Mouse (Mus musculus): Measurements from ENCODE around the gene Slc43a2. TPM values are rescaled to one million over a fixed set of nuclear protein-coding genes. Genes with fewer than 3 reads are reported as not detected.

Gene Slc43a2
- polyA plus RNA-seq, 1 experiment from 2014 or later, result 2.7 TPM

DNA sequence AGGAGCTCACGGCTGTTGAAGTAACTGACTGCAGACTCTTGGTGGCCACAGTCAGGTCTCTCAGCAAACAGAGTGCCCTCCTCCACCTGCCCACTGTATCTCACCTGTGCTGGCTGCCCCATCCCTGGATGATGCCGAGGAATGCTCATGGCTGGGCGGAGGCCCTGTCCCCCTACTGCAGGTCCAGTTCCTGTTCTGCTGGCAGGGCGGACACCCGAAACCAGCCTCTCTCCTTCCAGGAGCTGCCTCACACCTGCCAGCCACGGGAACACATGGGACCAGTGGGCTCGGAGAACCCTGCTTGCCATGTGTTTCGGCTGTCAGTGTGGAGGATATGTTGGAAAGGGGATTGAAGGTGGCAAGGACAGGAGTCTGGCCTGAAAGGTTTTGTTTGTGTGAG is 8.7 kb downstream of the Slc43a2 start:
- WGBS (ENCODE audit: insufficient replicate concordance), result 85% methylated on average over 8 of the region's 8 CpGs
- Histone ChIP-seq H3K4me1 (ENCODE audit: control insufficient read depth, insufficient read depth, low read length) (peaks cover 22% of the 10 kb centered on the region), H3K27ac (ENCODE audit: low read depth, low read length) (no peak overlapping the region), H3K27me3 (ENCODE audit: control insufficient read depth, insufficient read depth, low read length) (no peaks in the 10 kb centered on the region), H3K4me3 (ENCODE audit: low read depth, low read length) (no peak overlapping the region), H3K4me2 (no peak overlapping the region), H3K9me3 (replicated peaks; ENCODE audit: control insufficient read depth, low read length) (no peaks in the 10 kb centered on the region), H3K9ac (ENCODE audit: low read depth, low read length) (no peak overlapping the region), H3K36me3 (ENCODE audit: control insufficient read depth, insufficient read depth, low read length) (no peaks in the 10 kb centered on the region)
- no peak for ATAC-seq (replicated peaks; ENCODE audit: insufficient number of reproducible peaks, low FRiP score, low TSS enrichment)

- no peak for ATAC-seq (replicated peaks; ENCODE audit: insufficient number of reproducible peaks, low FRiP score, low TSS enrichment)
- H3K4me1 ChIP-seq (ENCODE audit: control insufficient read depth, insufficient read depth, low read length), result peaks cover 22% of the 10 kb centered on the region
- H3K9me3 ChIP-seq (replicated peaks; ENCODE audit: control insufficient read depth, low read length), result no peaks in the 10 kb centered on the region
- H3K4me2 ChIP-seq, result no peak overlapping the region
- WGBS (ENCODE audit: insufficient replicate concordance), result 60% methylated on average over 19 of the region's 19 CpGs
- H3K27ac ChIP-seq (ENCODE audit: low read depth, low read length), result 0 out of 2 replicates have a peak overlapping the region, but pooled peaks have one; percentile 35
- no peaks in the 10 kb centered on the region for H3K36me3 ChIP-seq (ENCODE audit: control insufficient read depth, insufficient read depth, low read length)
- no peaks in the 10 kb centered on the region for H3K27me3 ChIP-seq (ENCODE audit: control insufficient read depth, insufficient read depth, low read length)
- H3K4me3 ChIP-seq (ENCODE audit: low read depth, low read length), result no peak overlapping the region
- peak overlapping the region; percentile 28; the same call in 1 of the 2 replicates for H3K9ac ChIP-seq (ENCODE audit: low read depth, low read length)
These were observed 9.5 kb downstream of the Slc43a2 start for GRCm38 (mm10) chr11:75540710-75541581.

GRCm38 (mm10) chr11:75544713-75545112 is 13.2 kb downstream of the Slc43a2 start:
- Histone ChIP-seq H3K27ac (ENCODE audit: low read depth, low read length) (no peak overlapping the region), H3K4me2 (no peak overlapping the region), H3K9me3 (replicated peaks; ENCODE audit: control insufficient read depth, low read length) (no peaks in the 10 kb centered on the region), H3K27me3 (ENCODE audit: control insufficient read depth, insufficient read depth, low read length) (no peaks in the 10 kb centered on the region), H3K4me3 (ENCODE audit: low read depth, low read length) (no peak overlapping the region), H3K36me3 (ENCODE audit: control insufficient read depth, insufficient read depth, low read length) (no peaks in the 10 kb centered on the region), H3K9ac (ENCODE audit: low read depth, low read length) (no peak overlapping the region), H3K4me1 (ENCODE audit: control insufficient read depth, insufficient read depth, low read length) (peaks cover 15% of the 10 kb centered on the region)
- WGBS (ENCODE audit: insufficient replicate concordance), result 80% methylated on average over 9 of the region's 9 CpGs
- no peak for ATAC-seq (replicated peaks; ENCODE audit: insufficient number of reproducible peaks, low FRiP score, low TSS enrichment)

DNA sequence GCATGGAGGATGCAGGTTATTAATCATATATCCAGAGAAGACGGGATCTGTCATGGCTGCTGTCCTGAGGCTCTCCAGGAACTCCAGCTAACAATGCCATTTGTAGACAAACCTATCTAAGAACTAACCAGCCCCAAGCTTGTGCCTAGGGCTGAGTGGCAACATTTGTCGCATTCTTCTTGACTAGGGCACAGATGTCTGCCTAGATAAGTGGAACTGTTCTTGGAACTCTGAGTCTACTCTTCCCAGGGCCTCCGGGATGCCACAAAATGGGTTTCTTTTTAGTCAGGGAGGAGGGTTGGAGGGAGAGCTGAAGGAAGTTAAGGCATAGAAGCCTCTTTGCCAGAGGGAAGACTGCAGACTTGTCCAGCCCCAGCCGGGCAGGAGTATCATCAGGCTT is 14.6 kb downstream of the Slc43a2 start:
- Histone ChIP-seq H3K4me3 (ENCODE audit: low read depth, low read length) (no peak overlapping the region), H3K9me3 (replicated peaks; ENCODE audit: control insufficient read depth, low read length) (no peaks in the 10 kb centered on the region), H3K4me1 (ENCODE audit: control insufficient read depth, insufficient read depth, low read length) (peaks cover 19% of the 10 kb centered on the region), H3K9ac (ENCODE audit: low read depth, low read length) (no peak overlapping the region), H3K27me3 (ENCODE audit: control insufficient read depth, insufficient read depth, low read length) (no peaks in the 10 kb centered on the region), H3K36me3 (ENCODE audit: control insufficient read depth, insufficient read depth, low read length) (no peaks in the 10 kb centered on the region), H3K4me2 (no peak overlapping the region), H3K27ac (ENCODE audit: low read depth, low read length) (no peak overlapping the region)
- ATAC-seq (replicated peaks; ENCODE audit: insufficient number of reproducible peaks, low FRiP score, low TSS enrichment), result no peak
- WGBS (ENCODE audit: insufficient replicate concordance), result 52% methylated on average over 4 of the region's 4 CpGs

- H3K27ac ChIP-seq (ENCODE audit: low read depth, low read length), result no peak overlapping the region
- no peak for ATAC-seq (replicated peaks; ENCODE audit: insufficient number of reproducible peaks, low FRiP score, low TSS enrichment)
- H3K4me1 ChIP-seq (ENCODE audit: control insufficient read depth, insufficient read depth, low read length), result peaks cover 23% of the 10 kb centered on the region
- no peaks in the 10 kb centered on the region for H3K27me3 ChIP-seq (ENCODE audit: control insufficient read depth, insufficient read depth, low read length)
- no peak overlapping the region for H3K4me3 ChIP-seq (ENCODE audit: low read depth, low read length)
- no peak overlapping the region for H3K4me2 ChIP-seq
- H3K9me3 ChIP-seq (replicated peaks; ENCODE audit: control insufficient read depth, low read length), result no peaks in the 10 kb centered on the region
- no peaks in the 10 kb centered on the region for H3K36me3 ChIP-seq (ENCODE audit: control insufficient read depth, insufficient read depth, low read length)
- 0 out of 2 replicates have a peak overlapping the region, but pooled peaks have one; percentile 16 for H3K9ac ChIP-seq (ENCODE audit: low read depth, low read length)
- WGBS (ENCODE audit: insufficient replicate concordance), result 22% methylated on average over 5 of the region's 5 CpGs
These were observed 18.2 kb downstream of the Slc43a2 start for GRCm38 (mm10) chr11:75549658-75550111.

DNA sequence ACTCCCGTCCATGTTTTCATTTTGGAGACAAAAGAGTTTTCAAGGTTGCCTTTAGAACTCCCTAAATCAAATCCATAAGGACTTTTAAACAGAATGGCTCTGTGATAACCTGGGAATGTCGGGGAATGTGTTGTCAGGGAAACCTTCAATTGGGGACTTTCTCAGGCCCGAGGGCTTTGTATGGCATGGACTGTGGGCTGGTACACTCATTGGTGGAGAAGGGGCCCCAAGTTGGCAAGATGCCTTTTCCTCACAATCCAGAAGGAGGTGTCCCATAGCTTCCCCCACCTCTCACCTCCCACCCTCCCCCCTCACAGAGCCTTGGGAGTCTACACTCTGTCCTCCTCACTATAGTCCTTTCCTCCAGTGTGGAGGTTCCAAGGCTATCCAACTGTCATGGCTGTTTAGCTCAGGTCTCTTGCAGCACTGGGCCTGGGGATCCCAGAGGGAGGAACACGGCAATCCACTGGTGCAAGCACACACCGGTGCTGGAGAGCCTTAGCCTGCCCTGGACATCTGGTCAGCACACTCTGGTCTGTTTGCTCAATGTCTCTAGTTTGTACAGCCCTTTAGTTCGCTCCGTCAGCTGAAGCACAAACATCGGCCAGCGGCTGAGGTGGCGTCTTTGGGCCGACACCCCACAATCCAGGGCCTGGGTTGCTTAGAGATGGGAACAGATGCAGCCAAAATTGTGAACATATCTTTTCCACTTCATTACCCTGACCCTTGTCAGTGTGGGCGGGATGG is 18.9 kb downstream of the Slc43a2 start:
- Histone ChIP-seq H3K4me2 (no peak overlapping the region), H3K4me3 (ENCODE audit: low read depth, low read length) (no peak overlapping the region), H3K4me1 (ENCODE audit: control insufficient read depth, insufficient read depth, low read length) (peaks cover 23% of the 10 kb centered on the region), H3K36me3 (ENCODE audit: control insufficient read depth, insufficient read depth, low read length) (no peaks in the 10 kb centered on the region), H3K27me3 (ENCODE audit: control insufficient read depth, insufficient read depth, low read length) (no peaks in the 10 kb centered on the region), H3K9ac (ENCODE audit: low read depth, low read length) (no peak overlapping the region), H3K27ac (ENCODE audit: low read depth, low read length) (no peak overlapping the region), H3K9me3 (replicated peaks; ENCODE audit: control insufficient read depth, low read length) (no peaks in the 10 kb centered on the region)
- ATAC-seq (replicated peaks; ENCODE audit: insufficient number of reproducible peaks, low FRiP score, low TSS enrichment), result no peak
- 78% methylated on average over 12 of the region's 12 CpGs for WGBS (ENCODE audit: insufficient replicate concordance)

- Histone ChIP-seq H3K4me1 (ENCODE audit: control insufficient read depth, insufficient read depth, low read length) (peaks cover 23% of the 10 kb centered on the region), H3K4me3 (ENCODE audit: low read depth, low read length) (no peak overlapping the region), H3K9me3 (replicated peaks; ENCODE audit: control insufficient read depth, low read length) (no peaks in the 10 kb centered on the region), H3K36me3 (ENCODE audit: control insufficient read depth, insufficient read depth, low read length) (no peaks in the 10 kb centered on the region), H3K27me3 (ENCODE audit: control insufficient read depth, insufficient read depth, low read length) (no peaks in the 10 kb centered on the region), H3K4me2 (no peak overlapping the region), H3K27ac (ENCODE audit: low read depth, low read length) (no peak overlapping the region), H3K9ac (ENCODE audit: low read depth, low read length) (no peak overlapping the region)
- WGBS (ENCODE audit: insufficient replicate concordance), result 82% methylated on average over 5 of the region's 5 CpGs
- ATAC-seq (replicated peaks; ENCODE audit: insufficient number of reproducible peaks, low FRiP score, low TSS enrichment), result no peak
These were observed 19.8 kb downstream of the Slc43a2 start for GRCm38 (mm10) chr11:75551321-75551720.

- 58% methylated on average over 9 of the region's 9 CpGs for WGBS (ENCODE audit: insufficient replicate concordance)
- H3K9me3 ChIP-seq (replicated peaks; ENCODE audit: control insufficient read depth, low read length), result no peaks in the 10 kb centered on the region
- H3K4me1 ChIP-seq (ENCODE audit: control insufficient read depth, insufficient read depth, low read length), result peaks cover 23% of the 10 kb centered on the region
- no peak overlapping the region for H3K27ac ChIP-seq (ENCODE audit: low read depth, low read length)
- no peak overlapping the region for H3K4me2 ChIP-seq
- ATAC-seq (replicated peaks; ENCODE audit: insufficient number of reproducible peaks, low FRiP score, low TSS enrichment), result no peak
- 0 out of 2 replicates have a peak overlapping the region, but pooled peaks have one; percentile 10 for H3K9ac ChIP-seq (ENCODE audit: low read depth, low read length)
- H3K27me3 ChIP-seq (ENCODE audit: control insufficient read depth, insufficient read depth, low read length), result no peaks in the 10 kb centered on the region
- H3K4me3 ChIP-seq (ENCODE audit: low read depth, low read length), result no peak overlapping the region
- no peaks in the 10 kb centered on the region for H3K36me3 ChIP-seq (ENCODE audit: control insufficient read depth, insufficient read depth, low read length)
These were observed 20.5 kb downstream of the Slc43a2 start for GRCm38 (mm10) chr11:75551961-75552441.

All from heart, embryonic 11.5 days (tissue).